Mouse (Mus musculus): ENCODE results near the gene Shbg. TPM values are rescaled to one million over a fixed set of nuclear protein-coding genes. Genes with fewer than 3 reads are reported as not detected.
"Not testable (repeated sequence)": the region's sequence is repeated elsewhere in the genome, so short reads cannot be mapped to it uniquely, and the experiment has no call there.

Gene Shbg
- polyA plus RNA-seq, 1 experiment from 2014 or later: not detected

DNA sequence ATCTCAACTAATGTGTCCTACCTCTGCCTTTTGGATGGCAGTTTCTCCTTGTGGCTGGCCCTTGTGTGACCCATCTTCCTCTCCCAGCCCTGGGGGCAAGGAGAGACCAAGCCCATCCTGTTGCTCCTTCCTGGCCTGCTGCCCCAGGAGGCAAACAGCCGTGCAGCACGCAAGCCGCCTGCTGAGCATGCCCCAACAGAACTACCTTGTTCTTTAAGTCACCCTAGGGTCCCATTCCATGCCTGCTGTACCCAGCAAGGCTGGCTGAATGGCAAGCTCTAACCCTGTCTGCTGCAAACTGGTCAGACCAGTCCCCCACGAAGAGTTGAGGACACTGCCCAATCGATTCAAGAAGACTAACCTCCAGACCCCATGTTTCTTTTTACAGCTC, 38.4 kb upstream of the Shbg start:
- Histone ChIP-seq H3K27ac (replicated peaks) (0 out of 2 replicates have a peak overlapping the region, but pooled peaks have one; percentile 6), H3K9me3 (replicated peaks) (no peaks in the 10 kb centered on the region), H3K27me3 (ENCODE audit: low read depth, poor library complexity, severe bottlenecking) (no peaks in the 10 kb centered on the region), H3K36me3 (peaks cover 91% of the 10 kb centered on the region), H3K4me3 (no peak overlapping the region; the same call in 1 of the 2 replicates), H3K4me1 (peaks cover 42% of the 10 kb centered on the region)
- no peak for DNase-seq (ENCODE audit: low spot score)
- WGBS: 83% methylated on average over 5 of the region's 5 CpGs

DNA sequence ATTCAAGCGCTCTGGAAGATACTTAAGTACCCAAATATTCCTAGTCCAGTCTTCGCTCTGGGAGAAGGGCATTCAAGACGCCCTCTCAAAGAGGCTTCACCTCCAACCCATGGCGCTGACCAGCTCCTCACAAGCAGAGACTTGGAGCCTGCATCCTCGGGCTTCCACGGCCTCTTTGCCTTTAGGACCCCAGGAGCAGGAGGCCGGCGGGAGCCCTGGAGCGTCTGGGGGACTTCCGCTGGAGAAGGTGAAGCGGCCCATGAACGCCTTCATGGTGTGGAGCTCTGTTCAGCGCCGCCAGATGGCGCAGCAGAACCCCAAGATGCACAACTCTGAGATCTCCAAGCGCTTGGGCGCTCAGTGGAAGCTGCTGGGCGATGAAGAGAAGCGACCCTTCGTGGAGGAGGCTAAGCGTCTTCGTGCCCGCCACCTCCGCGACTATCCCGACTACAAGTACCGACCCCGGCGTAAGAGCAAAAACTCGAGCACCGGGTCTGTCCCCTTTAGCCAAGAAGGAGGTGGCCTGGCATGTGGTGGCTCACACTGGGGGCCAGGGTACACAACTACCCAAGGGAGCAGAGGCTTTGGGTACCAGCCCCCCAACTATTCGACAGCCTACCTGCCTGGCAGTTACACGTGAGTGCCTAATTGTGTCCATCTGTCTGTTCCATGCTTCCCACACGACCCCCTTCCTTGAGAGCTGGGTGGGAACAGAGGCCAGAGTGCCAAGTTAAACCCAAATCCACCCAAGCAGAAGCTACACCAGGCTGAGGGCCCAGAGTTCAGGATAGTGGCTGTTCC, 37.8 kb upstream of the Shbg start, which contains the start of gene Sox15:
Sox15 (plus strand) TSS at position 51 of the 801 bp plus-strand sequence.
- Histone ChIP-seq H3K4me1 (peaks cover 39% of the 10 kb centered on the region), H3K9me3 (replicated peaks) (no peaks in the 10 kb centered on the region), H3K27me3 (ENCODE audit: low read depth, poor library complexity, severe bottlenecking) (no peaks in the 10 kb centered on the region), H3K27ac (replicated peaks) (0 out of 2 replicates have a peak within 1 kb of the TSS, but pooled peaks have one; percentile 28), H3K4me3 (peak within 1 kb of the TSS; percentile 10; the same call in 1 of the 2 replicates), H3K36me3 (peaks cover 96% of the 10 kb centered on the region)
- 27% methylated on average over 34 of the region's 34 CpGs for WGBS
- DNase-seq (ENCODE audit: low spot score): peak; percentile 73

GRCm38 (mm10) chr11:69654760-69655159, 37.1 kb upstream of the Shbg start:
- 53% methylated on average over 9 of the region's 9 CpGs for WGBS
- Histone ChIP-seq H3K4me1 (peaks cover 39% of the 10 kb centered on the region), H3K27ac (replicated peaks) (0 out of 2 replicates have a peak overlapping the region, but pooled peaks have one; percentile 28), H3K36me3 (peaks cover 96% of the 10 kb centered on the region), H3K9me3 (replicated peaks) (no peaks in the 10 kb centered on the region), H3K27me3 (ENCODE audit: low read depth, poor library complexity, severe bottlenecking) (no peaks in the 10 kb centered on the region), H3K4me3 (no peak overlapping the region)
- DNase-seq (ENCODE audit: low spot score): no peak

DNA sequence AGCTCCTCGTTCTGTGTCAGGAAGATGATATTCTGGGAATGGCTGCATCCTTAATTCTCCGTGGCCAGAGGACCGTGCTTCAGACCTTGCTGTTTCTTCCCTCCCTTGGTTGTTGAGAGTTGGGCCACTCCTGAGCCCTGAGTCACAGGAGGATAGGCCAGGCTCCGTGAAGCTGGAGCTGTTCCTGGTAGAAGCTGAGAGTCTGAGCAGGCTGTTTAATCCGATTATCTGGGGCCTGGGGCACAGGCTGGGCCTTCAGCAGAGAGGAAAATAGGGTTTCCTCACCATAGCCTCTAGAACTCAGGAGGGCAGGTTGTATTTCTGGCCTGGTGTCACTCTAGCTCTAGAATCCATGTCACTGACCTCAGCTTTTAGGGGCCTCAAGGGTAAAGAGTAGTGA, 35.7 kb upstream of the Shbg start:
- DNase-seq (ENCODE audit: low spot score): no peak
- Histone ChIP-seq H3K27ac (replicated peaks) (no peak overlapping the region), H3K4me1 (peaks cover 39% of the 10 kb centered on the region), H3K27me3 (ENCODE audit: low read depth, poor library complexity, severe bottlenecking) (no peaks in the 10 kb centered on the region), H3K36me3 (peaks cover 97% of the 10 kb centered on the region), H3K4me3 (no peak overlapping the region; the same call in 1 of the 2 replicates), H3K9me3 (replicated peaks) (no peaks in the 10 kb centered on the region)
- 69% methylated on average over 5 of the region's 5 CpGs for WGBS

DNA sequence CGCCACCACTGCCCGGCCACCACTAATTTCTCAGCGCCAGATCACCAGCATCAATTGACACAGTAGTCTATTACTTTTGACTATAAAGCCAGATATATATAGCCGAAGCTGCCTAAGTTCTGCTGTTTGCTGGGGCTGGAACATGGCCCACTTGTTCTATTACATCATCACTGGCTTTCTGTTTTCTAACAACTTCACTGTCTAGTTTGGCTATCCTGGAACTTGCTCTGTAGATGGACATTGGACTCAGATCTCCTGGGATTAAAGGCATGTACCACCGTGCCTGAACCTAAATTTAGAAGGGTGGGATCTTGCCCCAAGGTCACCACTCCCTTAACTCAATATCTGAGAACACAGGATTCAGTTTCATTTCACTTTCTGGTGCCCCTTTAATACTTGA, 28.2 kb upstream of the Shbg start:
- H3K9me3 ChIP-seq (replicated peaks): no peaks in the 10 kb centered on the region
- DNase-seq (ENCODE audit: low spot score): no peak
- H3K36me3 ChIP-seq: peaks cover 99% of the 10 kb centered on the region
- H3K27ac ChIP-seq (replicated peaks): no peak overlapping the region
- WGBS: 96% methylated on average over 5 of the region's 5 CpGs
- H3K4me1 ChIP-seq: no peaks in the 10 kb centered on the region
- no peak overlapping the region for H3K4me3 ChIP-seq
- H3K27me3 ChIP-seq (ENCODE audit: low read depth, poor library complexity, severe bottlenecking): no peaks in the 10 kb centered on the region

DNA sequence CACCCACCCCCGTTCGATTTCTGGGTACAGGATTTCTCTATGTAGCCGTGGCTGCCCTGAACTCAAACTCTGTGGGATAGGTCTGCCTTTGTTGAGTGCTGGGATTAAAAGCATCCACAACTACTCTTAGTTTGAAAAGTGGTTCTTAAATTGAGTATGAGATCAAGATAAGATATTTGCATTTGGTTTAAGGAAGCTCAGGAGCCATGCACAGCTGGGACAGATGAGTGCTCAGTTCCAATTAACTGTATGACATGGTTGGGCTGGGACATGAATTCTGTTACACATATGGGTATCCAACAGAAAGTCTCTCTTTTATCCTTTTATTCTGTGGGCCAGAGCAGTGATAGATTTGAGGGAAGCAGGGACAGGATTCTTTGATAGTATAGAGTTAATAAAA, 17.8 kb upstream of the Shbg start:
- DNase-seq (ENCODE audit: low spot score): no peak
- H3K27me3 ChIP-seq (ENCODE audit: low read depth, poor library complexity, severe bottlenecking): no peaks in the 10 kb centered on the region
- peaks cover 57% of the 10 kb centered on the region for H3K36me3 ChIP-seq
- H3K9me3 ChIP-seq (replicated peaks): no peaks in the 10 kb centered on the region
- no peak overlapping the region for H3K4me3 ChIP-seq
- peaks cover 34% of the 10 kb centered on the region for H3K4me1 ChIP-seq
- no peak overlapping the region for H3K27ac ChIP-seq (replicated peaks)
- WGBS: 94% methylated on average over 3 of the region's 3 CpGs

DNA sequence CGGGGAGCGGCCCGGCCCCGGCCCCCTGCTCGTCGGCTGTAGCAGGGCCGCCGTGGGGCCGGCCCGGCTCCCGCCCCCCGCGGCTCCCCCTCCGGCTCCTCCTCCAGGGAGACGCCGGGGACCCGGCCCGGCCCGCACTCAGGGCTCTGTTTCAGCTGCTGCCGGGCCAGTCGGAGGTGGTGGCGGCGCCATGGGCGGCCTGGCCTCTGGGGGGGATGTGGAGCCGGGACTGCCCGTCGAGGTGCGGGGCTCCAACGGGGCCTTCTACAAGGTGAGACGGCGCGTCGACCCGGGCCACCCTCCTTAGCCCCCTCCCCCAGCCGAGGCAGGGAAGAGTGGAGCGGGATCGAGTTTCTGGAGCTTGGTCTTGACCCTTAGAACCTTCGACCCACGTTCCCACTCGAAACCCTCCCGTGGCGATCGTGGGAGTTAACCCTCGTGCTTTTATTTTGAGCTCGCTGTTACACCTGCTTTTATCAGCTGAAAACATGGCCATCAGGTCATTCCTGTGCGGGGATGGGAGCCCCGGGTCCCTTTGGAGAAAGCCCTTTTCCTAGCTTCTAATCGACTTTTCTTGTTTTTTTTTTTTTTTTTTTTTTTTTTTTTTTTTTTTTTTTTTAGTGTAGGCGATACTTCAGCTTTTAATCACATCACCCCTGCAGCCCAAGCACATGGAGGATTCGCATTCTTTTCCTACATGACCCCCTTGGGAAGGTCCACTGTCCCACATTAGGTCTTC, 15.6 kb upstream of the Shbg start:
- H3K27ac ChIP-seq (replicated peaks): peak overlapping the region; percentile 98
- DNase-seq (ENCODE audit: low spot score): no peak
- H3K4me3 ChIP-seq: peak overlapping the region; percentile 99
- H3K9me3 ChIP-seq (replicated peaks): no peaks in the 10 kb centered on the region
- H3K4me1 ChIP-seq: peaks cover 34% of the 10 kb centered on the region
- peaks cover 36% of the 10 kb centered on the region for H3K36me3 ChIP-seq
- H3K27me3 ChIP-seq (ENCODE audit: low read depth, poor library complexity, severe bottlenecking): no peaks in the 10 kb centered on the region
- WGBS: 1% methylated on average over 48 of the region's 50 CpGs

GRCm38 (mm10) chr11:69632284-69633089, 14.8 kb upstream of the Shbg start, which contains the start of gene Fxr2:
Gene Fxr2, plus strand, starts transcription at chr11:69632990.
- no peaks in the 10 kb centered on the region for H3K9me3 ChIP-seq (replicated peaks)
- H3K4me1 ChIP-seq: peaks cover 34% of the 10 kb centered on the region
- peaks cover 28% of the 10 kb centered on the region for H3K36me3 ChIP-seq
- peak; percentile 100 for DNase-seq (ENCODE audit: low spot score)
- WGBS: under 1% methylated on average over 50 of the region's 56 CpGs
- H3K27ac ChIP-seq (replicated peaks): peak within 1 kb of the TSS; percentile 98
- H3K27me3 ChIP-seq (ENCODE audit: low read depth, poor library complexity, severe bottlenecking): no peaks in the 10 kb centered on the region
- H3K4me3 ChIP-seq: peak within 1 kb of the TSS; percentile 99

DNA sequence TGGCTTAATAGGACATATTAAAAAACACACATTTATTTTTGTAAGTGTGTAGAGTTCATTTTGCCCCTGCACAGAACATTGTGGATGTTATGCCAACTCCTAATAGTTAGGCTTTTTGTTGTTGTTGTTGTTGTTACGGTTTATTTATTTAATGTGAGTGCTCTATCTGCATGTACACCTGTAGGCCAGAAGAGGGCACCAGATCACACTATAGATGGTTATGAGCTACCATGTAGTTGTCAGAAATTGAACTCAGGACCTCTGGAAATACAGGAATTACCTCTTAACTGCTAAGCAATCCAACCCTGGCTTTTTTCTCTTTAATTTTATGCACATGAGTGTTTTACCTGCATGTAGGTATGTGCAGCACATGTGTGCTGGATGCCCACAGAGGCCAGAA, 12.1 kb upstream of the Shbg start:
- no peak overlapping the region for H3K4me3 ChIP-seq
- no peak for DNase-seq (ENCODE audit: low spot score)
- WGBS: 59% methylated on average over 1 of the region's 1 CpGs

GRCm38 (mm10) chr11:69628286-69628685, 10.6 kb upstream of the Shbg start:
- no peaks in the 10 kb centered on the region for H3K27me3 ChIP-seq (ENCODE audit: low read depth, poor library complexity, severe bottlenecking)
- H3K36me3 ChIP-seq: no peaks in the 10 kb centered on the region
- WGBS: 40% methylated on average over 6 of the region's 6 CpGs
- H3K9me3 ChIP-seq (replicated peaks): no peaks in the 10 kb centered on the region
- peak; percentile 83 for DNase-seq (ENCODE audit: low spot score)
- no peak overlapping the region for H3K27ac ChIP-seq (replicated peaks)
- H3K4me3 ChIP-seq: no peak overlapping the region
- H3K4me1 ChIP-seq: peaks cover 14% of the 10 kb centered on the region

More for the DNA sequence above, 12.1 kb upstream of the Shbg start:
- Histone ChIP-seq H3K36me3 (peaks cover 4% of the 10 kb centered on the region; the same call in 1 of the 2 replicates), H3K4me1 (peaks cover 25% of the 10 kb centered on the region), H3K27me3 (ENCODE audit: low read depth, poor library complexity, severe bottlenecking) (no peaks in the 10 kb centered on the region), H3K9me3 (replicated peaks) (no peaks in the 10 kb centered on the region), H3K27ac (replicated peaks) (no peak overlapping the region)

DNA sequence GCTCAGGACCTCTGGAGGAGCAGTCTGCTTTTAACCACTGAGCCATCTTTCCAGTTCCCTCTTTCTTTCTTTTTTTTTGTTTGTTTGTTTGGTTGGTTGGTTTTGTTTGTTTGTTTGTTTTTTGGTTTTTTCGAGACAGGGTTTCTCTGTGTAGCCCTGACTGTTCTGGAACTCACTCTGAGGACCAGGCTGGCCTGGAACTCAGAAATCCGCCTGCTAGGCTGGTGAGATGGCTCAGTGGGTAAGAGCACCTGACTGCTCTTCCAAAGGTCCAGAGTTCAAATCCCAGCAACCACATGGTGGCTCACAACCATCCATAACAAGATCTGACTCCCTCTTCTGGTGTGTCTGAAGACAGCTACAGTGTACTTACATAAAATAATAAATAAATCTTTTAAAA, 6.6 kb upstream of the Shbg start:
- not testable (repeated sequence) for H3K4me3 ChIP-seq; DNase-seq (ENCODE audit: low spot score); H3K27me3 ChIP-seq (ENCODE audit: low read depth, poor library complexity, severe bottlenecking); H3K36me3 ChIP-seq; H3K9me3 ChIP-seq (replicated peaks); H3K27ac ChIP-seq (replicated peaks)
- H3K4me1 ChIP-seq: peaks cover 21% of the 10 kb centered on the region
- WGBS: 75% methylated on average over 2 of the region's 2 CpGs

- DNase-seq (ENCODE audit: low spot score): no peak
- Histone ChIP-seq H3K4me1 (peaks cover 25% of the 10 kb centered on the region), H3K9me3 (replicated peaks) (no peaks in the 10 kb centered on the region), H3K36me3 (no peaks in the 10 kb centered on the region), H3K27me3 (ENCODE audit: low read depth, poor library complexity, severe bottlenecking) (peaks cover 3% of the 10 kb centered on the region; the same call in 1 of the 2 replicates), H3K27ac (replicated peaks) (no peak overlapping the region), H3K4me3 (peak overlapping the region; percentile 59; the same call in 1 of the 2 replicates)
- 76% methylated on average over 4 of the region's 4 CpGs for WGBS
These were observed 5.3 kb upstream of the Shbg start for GRCm38 (mm10) chr11:69623006-69623405.
